Mouse (Mus musculus): Measurements from ENCODE around the gene Zc2hc1b.

DNA sequence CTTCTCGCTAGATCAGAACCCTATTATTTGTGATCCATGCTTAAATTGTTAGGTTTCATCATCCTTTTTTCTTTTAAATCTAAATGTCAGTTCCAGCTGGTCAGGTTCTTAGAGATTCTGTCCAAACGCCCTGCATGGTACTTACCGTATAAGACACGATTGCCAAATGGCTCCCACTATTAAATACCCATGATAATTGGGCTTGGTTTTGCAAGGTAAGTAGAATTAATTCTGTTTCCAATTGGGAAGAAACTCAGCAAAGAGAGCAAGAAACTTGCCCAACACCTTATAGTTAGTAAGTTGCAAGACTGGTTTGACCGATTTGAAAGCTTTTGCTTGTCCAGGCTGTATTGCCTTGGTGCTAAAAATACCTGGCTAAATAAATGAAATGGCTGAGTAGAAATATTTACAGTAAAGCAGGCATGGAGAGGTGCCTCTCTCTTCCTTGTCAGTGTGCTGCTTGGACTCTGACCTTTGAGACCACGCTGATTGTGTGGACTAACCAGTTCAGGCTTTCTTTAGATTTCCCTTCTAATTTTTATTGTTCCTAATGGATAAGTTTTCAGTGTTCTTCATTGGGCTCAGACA is 77.7 kb downstream of the Zc2hc1b start:
- TF ChIP-seq CTCF (IDR thresholded peaks at IDR 0.05; ENCODE audit: insufficient read depth, low read length), result no peak
- no peak for TF ChIP-seq POLR2A (IDR thresholded peaks at IDR 0.05; ENCODE audit: borderline replicate concordance, extremely low read depth, low read depth, low read length)
